Mouse (Mus musculus): ENCODE data around the gene Pan3. TPM values are rescaled to one million over a fixed set of nuclear protein-coding genes. Genes with fewer than 3 reads are reported as not detected.

Pan3 gene
- polyA plus RNA-seq, 1 experiment: 51.1 TPM

DNA sequence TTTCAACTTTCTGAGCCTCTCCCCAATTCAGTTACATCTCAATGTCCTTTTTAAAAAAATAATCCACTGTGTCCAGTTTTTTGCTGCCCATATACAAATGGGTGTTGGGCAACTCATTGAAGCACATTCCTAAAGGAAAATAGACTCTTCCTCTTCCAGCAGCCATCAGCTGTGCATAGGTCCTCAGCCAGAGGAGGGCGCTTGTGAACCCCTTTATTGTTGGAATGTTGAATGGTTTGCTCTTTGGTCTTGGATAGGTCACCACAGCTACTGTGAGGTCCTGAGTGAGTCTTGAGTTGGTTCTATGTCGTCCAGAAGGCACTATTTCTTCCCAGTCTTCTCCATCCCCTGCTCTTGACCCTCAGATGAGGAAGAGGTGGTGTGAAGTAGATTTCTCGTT lies 54.2 kb downstream of the Pan3 start:
- DNase-seq (ENCODE audit: low spot score): no peak

DNA sequence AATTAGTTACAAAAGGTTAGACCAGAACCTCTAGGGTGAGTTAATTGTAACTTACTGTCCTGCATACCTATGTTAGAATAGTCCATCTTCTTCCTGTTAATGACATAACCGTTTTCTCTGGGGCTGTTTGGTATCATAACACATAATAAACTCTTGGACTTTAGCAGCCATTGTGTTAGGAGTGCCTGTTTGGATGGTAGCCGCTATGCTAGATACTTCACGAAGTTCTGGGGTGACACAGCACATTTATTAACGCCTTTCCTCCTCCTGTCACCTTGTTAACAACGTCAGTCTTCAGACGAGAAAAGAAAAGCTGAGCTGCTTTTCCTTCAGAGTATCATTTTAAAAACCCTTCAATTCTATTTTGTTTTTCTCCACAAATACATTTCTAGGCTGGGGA lies 59.3 kb downstream of the Pan3 start:
- no peak for DNase-seq (ENCODE audit: low spot score)

DNA sequence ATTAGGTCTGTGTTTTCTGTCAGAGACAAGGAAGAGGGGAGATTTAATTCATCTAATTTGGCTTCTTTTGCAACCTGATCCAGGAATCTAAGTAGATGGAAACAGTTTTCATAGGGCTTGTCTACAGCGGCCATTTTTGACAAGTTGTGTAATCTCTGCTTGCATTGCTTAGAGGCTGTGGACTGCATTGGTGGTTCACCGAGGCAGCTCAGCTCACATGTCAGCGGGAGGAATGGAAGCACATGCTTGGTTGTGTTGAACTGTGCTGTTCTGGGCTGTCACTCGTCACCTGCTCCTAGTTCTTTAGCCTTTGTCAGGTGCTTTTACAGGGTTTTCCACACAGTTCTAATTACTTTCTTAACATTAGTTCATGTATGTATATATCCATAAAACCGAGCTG lies 60.9 kb downstream of the Pan3 start:
- no peak for DNase-seq (ENCODE audit: low spot score)

DNA sequence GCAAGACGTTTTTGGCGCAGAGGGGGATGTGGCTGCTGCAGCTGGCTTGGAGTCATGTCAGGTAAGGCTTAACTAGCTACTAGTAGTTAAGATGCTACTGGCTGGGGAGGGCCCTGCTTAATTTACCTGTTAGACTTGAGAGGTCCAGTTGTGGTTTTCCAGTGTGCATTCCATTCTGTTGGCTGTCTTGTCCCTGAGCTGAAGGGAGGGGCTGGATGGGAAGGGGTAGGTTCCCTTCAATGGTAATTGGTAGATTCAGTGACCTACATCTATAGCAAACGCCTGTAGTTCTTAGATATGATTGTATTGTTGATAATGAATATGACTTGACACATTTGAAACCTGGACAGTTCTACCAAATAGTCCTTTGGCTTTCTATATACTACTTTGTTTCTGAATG lies 62.5 kb downstream of the Pan3 start:
- no peak for DNase-seq (ENCODE audit: low spot score)

DNA sequence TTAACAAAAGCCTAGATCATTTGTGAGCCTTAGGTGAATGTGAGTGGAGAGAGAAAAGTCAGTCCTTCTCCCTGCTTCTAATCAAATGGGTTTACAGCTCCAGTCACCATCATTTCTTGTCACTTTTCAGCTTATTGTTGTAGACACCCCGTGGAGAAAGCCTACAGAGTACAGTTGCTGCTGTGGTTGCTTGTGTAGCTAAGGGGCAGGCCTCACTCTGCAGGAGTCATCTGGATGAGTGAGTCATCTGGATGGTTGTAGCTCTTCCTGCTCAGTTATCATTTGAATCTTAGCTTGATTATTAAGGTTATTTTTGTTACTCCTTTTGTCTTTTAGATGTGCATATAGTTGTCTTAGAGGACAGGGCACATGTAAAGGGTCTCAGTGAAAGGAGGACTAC lies 63.2 kb downstream of the Pan3 start:
- DNase-seq (ENCODE audit: low spot score): no peak

DNA sequence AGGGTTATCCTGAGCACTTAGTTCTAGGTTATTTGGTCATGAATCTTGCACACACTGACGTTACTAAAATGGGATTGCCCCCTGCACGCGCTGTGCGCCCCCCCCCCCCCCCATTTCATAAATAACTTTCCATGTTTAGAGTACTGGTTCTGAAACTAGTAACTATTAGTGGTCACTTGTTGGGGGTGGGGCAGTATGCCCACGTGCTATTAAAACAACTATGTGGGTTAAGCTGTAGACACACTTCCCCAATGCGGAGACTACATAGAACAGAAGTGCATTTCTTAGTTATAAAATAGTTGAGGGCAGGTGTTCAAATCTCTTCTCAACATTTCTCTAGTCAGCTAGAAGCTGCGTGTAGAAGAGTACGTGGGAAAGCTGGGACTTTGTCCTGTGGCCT lies 63.7 kb downstream of the Pan3 start:
- no peak for DNase-seq (ENCODE audit: low spot score)

DNA sequence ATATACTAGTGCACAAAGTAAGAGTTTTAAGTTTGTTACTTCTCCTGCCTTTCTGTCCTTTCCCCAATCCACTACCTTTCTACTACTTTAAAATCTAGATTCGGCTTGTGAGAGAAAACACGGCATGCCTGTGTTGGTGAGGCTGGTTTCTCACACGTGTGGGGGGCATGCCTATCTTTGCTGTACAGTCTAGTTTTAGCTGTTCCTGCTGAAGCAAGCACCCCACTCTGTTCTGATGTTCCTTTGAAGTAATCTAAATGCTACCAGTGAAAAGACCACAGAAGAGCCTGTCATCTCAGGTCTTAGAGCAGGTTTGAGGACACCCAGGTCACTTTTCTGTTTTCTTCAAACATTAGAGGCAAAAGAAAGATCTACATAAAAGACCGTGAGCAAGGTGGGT lies 64.4 kb downstream of the Pan3 start:
- no peak for DNase-seq (ENCODE audit: low spot score)

DNA sequence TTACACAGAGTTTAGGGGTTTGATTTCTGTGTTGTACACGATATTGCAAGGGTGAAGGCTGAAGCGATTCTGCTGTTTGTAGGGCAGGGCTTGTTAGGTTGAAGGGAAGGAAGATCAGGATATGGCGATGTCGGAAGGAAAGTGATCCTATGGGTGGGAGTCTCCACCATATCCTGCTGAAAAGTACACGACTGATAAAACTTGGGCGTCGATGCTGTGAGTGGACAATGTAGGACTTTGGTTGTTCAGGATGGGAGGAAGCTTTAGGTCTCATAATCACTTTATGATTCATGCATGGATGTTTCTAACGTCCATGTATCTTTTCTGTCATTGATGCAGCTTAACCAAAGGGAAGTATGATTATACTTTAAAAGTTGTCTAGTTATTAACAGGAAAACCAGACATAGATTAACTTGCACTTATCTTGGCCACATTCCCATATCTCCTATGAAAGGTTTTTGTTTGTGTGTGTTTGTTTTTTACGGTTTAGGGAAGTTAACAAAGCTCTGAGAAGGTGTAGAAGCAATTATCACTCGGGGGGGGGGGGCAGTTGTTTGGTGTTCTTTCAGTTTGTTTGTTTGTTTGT lies 64.9 kb downstream of the Pan3 start:
- no peak for DNase-seq (ENCODE audit: low spot score)

DNA sequence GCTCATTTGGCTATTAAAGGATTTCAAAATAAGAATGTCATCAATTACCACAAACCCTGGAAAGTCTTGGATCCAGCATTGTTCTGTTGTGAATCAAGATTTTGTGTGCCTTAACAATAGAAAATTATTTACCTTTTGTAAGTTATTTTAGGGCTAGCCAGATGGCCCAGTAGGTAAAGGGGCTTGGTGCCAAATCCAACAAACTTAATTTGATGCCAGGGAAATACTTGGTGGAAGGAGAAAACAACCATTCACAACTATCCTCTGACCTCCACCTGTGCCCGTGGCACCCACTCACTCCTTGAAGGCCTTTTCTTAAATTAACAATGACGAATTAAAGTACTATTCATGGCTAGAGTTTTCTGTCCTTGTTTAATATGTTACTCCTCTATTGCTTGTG lies 66.0 kb downstream of the Pan3 start:
- DNase-seq (ENCODE audit: low spot score): no peak

DNA sequence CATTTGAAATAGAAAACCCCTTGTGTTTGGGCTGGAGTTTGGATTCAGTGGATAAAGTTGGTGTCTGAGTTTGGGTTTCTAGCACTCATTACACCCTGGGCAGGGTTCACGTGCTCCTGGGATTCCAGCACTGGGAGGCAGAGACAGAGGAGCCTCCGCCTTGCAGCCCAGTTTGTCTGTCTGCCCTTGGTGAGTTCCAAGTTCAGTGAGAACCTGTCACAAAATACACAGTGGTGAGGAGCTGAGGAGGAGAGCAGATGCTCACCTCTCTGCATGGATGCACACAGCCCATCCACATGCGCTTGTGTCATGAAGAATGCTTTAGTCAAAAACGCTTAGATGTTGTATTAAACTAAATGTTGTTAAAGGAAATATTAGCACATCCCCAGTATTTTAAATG lies 67.0 kb downstream of the Pan3 start:
- DNase-seq (ENCODE audit: low spot score): no peak

DNA sequence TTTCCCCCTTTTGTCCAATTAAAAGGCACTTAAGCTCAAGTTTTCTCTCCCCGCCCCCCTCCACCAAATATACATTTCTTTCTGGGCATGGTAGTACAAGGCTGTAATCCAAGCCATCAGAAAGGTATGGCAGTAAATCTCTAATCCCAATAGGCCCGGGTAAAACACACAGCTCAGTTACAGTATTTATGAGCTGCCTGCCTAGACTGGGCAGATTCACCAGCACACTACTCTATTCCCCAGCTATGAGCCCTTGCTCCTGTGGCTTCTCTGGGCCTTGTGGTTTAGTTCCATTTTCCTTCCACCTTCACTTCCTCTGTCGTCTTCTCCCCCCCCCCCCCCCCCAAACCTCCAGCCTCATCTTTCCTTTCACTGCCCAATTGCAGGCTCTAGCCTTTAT lies 67.8 kb downstream of the Pan3 start:
- no peak for DNase-seq (ENCODE audit: low spot score)

DNA sequence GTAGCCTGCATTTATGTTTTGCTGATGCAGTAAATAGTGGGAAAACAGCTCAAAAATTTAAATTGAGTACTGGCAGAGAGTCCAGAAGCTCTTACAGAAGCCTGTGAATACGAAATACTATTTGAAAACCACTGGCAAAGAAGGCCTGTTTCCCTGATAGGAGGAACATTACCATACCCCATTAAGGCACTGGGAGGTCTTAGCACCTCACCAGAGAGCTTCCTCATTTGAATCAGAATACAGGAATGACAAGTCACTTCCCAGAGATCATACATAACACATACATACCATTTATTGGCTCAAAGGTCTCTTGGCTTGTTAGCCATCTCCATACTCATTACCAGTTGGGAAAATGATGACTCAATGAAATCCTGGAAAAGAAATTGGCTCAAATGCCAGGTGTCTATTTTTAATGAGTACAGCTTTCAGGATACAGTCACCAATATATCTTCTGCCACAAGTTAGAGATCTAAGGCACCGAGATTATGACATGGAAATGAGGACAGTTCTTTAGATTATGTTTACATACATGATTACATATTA lies 71.6 kb downstream of the Pan3 start:
- no peak for DNase-seq (ENCODE audit: low spot score)

DNA sequence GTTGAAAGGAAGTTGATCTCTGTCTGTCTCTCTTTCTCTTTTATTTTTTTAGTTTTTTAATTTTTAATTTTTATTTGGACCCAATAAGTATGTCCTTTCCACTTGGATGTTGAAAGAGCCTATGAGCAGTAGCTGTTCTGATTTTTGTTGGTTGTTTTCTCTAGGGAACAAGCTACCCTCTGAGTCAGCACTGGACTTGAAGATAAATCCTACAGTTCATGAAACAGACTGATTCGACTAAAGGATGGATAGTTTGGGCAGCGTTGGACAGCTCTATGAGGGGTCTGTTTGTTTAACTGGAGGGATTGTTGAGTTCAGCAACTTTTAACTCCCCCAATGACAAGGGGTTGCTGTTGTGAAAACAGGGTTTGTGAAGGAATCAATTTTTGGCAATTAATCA lies 73.0 kb downstream of the Pan3 start:
- no peak for DNase-seq (ENCODE audit: low spot score)

DNA sequence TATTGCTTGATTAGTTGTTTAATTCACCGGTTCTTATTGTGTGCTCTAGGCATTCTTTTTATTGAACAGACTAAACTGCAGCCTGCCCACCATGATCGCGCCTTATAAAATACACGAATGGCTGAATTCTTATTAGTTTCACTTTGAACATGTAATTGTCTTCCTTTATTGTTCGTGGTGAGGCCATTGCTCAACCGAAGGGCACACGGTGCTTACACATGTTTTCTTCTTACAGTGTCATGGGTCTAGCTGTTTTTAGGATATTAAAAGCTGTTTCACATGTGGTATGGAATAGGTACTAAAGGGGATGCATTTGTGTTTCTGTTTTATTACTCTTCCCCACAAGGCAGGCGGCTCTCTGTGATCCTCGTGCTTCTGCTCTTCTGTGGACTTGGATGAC lies 81.4 kb downstream of the Pan3 start:
- no peak for DNase-seq (ENCODE audit: low spot score)

DNA sequence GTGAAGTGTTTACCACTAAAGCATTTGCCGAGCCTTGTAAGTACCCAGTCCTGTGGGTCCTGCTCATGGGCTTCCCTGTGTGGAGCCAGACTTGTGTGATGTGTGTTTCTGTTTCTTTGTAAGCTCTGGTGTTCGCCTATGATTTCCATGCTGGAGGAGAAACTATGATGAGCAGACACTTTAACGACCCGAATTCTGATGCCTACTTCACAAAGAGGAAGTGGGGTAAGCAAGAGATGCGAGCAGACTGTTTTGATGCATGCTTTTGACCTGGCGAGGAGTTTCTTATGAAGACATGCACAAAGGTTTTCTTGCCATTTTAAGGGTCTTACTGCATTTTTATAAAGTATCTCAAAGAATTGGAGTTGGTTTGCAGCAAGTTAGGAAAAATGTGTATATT lies 97.0 kb downstream of the Pan3 start:
- DNase-seq (ENCODE audit: low spot score): no peak

DNA sequence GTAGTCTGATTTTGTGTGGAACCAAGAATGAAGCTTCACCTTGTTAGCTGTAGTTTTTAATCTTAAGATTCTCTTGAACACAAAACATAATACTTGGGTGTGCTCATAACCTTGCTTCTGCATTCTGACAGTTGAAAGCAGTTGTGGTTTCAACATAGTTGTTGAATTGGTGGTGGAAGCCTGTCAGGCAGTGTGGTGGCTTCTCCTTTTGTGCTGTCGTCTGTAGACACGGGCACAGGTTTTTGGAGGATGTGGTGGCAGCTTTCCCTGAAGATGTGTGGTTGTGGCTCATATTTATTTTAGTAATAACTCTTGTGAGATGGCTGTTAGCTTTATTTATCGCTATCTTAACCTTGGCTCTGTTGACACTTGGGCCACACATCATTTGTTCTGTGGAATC lies 97.8 kb downstream of the Pan3 start:
- no peak for DNase-seq (ENCODE audit: low spot score)

DNA sequence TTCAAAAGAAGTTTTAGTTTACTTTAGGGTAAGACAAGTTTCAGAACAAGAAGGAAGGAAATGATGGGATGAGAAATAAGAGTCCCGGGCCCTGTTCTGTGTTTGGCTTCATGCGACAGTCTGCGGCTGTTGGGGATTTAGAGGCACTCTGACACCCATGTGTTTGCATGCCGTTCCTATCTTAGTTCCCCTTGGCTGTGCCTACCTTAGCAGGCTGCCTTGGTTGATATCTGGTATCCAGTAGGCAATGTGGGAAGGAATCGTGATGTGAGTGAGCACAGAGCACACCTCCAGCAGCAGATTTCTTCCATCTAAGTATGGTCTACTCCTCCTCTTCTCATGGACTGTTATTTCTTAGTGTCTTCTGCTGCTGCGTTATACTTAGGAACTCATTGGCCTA lies 102.1 kb downstream of the Pan3 start:
- no peak for DNase-seq (ENCODE audit: low spot score)

DNA sequence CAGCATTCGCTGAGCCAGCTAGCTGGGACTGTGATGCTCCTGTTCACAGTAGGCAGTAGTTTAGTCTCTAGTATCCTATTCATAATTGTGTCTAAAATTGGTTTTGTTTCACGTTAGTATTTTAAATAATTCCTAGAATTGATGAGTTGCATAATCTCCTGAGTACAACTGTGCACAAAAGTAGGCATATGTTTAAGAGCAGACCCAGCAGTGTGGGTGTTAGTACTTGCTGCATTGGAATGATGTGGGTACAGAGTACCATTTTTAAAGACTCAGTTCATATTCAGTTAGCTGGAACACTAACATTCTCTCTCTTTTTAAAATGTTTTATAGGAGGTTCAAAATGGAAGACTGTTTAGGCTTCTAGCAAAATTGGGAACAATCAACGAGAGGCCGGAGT lies 109.4 kb downstream of the Pan3 start:
- DNase-seq (ENCODE audit: low spot score): no peak

DNA sequence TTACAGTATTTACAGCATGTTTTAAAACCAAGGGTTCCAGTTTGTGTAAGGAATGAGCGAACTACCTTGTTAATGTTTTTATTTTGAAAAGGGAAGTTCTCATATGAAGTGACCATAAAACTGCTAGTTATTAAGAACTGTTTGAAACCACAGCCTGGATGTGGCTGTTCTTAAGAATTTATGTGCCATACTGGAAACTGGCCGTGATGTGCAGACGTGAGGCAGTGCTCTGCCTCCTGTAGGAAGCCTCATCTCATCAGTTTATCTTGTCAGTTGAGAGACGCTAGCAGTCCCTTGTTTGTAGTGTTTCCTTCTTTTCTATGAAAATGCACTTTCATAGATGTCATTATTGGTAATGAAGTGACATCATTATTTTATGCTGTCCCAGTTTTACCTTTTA lies 109.9 kb downstream of the Pan3 start:
- no peak for DNase-seq (ENCODE audit: low spot score)

DNA sequence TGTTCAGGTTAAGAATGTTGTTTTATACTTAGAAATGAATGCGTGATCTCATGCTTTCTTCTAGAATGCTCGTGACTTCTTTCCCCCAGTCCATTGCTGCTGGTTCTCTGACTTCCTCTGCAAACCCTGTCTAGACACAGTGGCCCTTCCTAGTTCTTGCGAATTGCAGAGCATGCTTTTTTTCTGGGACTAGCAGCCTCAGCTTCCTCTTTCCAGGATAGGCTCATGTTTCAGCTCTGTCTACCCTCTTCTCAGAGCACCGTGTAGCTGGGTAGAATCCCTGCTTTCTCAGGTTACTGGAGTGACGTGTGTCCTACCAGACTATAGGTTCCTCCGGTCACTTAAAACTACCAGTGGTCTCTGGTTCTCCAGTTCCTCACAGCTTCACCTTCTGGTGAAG lies 112.3 kb downstream of the Pan3 start:
- DNase-seq (ENCODE audit: low spot score): no peak

DNA sequence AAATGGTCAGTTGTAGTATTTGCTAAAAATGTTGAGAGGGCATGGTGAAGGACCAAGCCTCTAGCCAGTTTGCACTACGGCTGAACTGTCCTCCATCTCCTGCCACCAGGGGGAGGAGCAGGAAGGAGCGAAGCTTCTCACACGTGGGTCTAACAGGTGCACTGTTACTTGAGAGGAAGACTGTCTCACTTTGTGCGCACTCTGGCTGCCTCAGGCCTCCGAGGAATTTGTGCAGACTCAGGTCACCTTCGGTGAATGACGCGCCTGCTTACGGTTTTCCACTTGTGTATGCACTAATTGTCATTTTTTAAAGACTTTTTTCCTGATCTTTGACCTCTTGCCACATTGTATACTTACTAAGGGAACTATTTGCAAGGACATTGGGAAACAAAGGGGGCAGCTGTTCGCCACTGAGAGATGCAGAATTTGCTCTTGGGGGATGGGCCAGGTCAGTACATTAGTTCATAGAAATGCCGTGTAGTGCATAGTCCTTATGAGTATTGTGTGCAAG lies 115.8 kb downstream of the Pan3 start:
- DNase-seq (ENCODE audit: low spot score): no peak

DNA sequence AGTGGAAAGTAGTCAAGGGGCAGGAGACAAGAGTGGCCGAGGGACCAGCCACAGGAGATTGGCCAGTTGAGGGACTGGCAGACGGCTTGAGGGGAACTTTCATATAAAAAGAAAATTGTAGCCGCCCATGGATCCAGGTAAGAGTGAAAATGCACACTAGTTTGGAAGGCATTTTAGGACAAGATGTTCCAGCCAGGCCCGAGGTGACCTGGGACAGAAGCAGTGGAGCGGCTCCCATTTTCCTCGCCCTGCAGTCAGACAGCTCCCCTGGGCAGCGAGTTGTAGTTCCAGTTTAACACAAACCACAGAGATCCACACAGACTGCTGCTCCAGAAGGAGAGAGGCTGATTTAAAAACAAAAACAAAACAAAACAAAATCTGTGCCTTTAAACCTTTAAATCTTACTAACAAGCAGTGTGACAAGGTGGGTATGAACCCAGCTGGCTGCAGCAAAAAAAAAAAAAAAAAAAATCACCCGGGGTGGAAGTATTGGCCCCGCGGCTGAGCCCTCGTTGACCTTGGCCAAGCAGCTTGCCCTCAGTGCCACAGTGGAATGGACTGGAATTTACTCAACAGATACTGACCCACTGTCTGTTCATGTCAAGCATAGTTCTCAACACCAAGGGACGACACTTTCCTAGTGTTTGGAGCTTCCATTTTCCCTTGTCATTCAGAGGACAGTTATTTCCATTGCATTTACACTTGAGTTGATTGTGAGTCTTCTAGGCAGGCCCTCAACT lies 119.2 kb downstream of the Pan3 start:
- DNase-seq (ENCODE audit: low spot score): no peak

DNA sequence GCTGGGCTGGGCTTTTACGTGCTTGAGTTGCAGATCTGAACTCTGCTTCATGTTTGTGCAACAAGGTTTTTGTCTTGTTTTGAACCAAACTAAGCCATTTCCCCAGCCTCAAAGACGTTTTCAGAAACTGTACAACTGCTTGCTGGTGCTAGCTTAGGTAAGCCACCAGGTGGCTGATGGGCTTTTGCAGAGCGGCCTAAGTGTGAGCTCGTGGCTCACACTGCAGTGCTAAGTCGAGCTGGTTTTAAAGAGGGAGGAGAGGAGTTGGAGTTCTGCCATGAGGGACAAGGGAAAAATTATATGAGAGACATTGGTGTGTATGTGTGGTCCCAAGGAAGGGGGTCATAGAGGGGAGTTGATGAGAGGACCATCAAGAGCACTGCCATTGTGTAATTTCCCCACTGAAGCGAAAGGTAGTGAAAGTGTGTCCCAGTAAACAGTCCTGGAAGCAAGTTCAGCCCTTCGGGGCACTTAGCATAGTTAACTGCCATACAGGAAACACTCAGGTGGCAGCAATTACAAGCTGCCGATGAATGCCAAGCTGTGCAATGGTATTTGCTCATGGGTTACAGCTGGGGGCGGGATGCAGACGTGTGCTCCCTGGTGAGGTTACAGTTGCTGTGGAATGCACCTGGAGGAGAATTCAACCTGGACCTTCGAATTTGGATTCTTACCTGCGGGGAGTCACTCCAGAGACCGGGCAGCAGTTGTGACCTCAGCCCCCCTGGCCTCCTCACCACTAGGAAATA lies 122.1 kb downstream of the Pan3 start:
- DNase-seq (ENCODE audit: low spot score): no peak

All from urinary bladder, adult 2 months (tissue).